Mouse (Mus musculus) bone marrow macrophage, adult 2 months (primary cell): ENCODE measurements at regions not wholly inside any gene's neighbourhood (a gene's known extent, or its start where the extent isn't known, plus 50 kb on each side); places are given as distances from the start of the nearest gene placed in this dataset.

Source experiments
- H3K27ac ChIP-seq: 2 replicates; pipeline ENCODE4 v1.5.1; 2012; ENCODE audit warnings: low read depth, low read length; ENCODE audit not compliant: insufficient read depth
- H3K4me1 ChIP-seq: 2 replicates; pipeline ENCODE4 v1.6.1; 2012; ENCODE audit warnings: low read length; ENCODE audit not compliant: control insufficient read depth, insufficient read depth
- H3K4me3 ChIP-seq: 2 replicates; pipeline ENCODE4 v1.5.1; 2012; ENCODE audit warnings: mild to moderate bottlenecking, low read length, moderate library complexity; ENCODE audit not compliant: insufficient read depth
- CTCF ChIP-seq: IDR thresholded peaks from 2 replicates; pipeline ENCODE4 v1.5.1; 2012; ENCODE audit warnings: low read depth, mild to moderate bottlenecking, low read length, moderate library complexity
- POLR2A ChIP-seq: IDR thresholded peaks from 2 replicates; pipeline ENCODE4 v1.6.1; 2012; ENCODE audit warnings: mild to moderate bottlenecking, low read depth, low read length, borderline replicate concordance

DNA sequence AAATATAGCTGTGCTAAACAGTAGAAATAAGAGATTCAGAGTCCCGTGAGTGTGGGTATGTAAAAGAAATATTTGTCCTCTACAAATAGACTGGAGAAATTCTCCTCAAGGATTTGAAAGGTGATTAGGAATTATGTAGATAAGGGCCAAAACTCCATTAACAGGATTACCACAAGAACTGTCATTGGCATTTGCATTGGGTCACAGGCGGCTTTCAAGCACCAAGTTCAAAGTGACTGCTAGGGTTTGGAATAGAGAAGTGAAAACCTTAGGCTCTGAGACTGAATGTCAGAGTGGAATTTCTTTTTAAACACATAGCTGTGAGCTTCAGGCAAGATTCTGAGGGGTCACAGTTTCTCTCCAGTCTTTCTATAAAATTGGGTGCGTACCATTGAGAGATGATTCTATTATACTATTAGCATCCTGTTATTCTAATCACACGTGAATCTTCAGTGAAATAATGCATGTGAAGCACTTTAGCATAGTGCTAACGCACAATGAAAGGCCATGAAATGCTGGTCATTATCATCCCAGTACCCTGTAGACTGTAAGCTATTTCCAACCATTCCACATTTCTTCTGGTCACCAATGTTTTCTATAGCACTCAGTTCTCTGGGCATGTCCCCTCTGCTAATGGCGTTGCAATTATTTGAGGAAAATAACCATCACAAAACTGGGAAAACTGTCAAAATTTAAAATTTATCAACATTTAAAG, 308.7 kb upstream of the C9orf72 start:
- no peak for TF ChIP-seq CTCF
- Histone ChIP-seq H3K4me3 (no peak overlapping the region), H3K27ac (no peak overlapping the region), H3K4me1 (no peaks in the 10 kb centered on the region)

DNA sequence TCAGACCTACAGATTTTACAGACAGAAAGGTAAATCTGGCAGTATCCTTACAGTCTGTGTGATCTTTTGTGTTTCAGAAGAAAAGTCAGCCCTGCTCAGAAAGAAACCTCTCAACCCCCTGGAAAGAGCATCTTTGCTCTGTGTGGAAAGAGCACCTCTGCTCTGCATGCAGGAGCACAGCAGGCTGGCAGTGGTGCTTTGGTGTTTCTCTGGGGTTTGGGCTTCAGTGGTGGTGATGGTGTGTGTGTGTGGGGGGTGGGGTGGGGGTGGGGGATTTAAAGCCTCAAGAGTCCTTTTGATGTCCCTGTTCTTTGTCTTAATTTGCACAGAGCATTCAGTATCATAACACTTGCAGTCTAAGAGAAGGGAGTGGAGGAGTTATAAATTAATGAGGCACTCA, 308.2 kb upstream of the C9orf72 start:
- Histone ChIP-seq H3K27ac (no peak overlapping the region), H3K4me3 (no peak overlapping the region), H3K4me1 (no peaks in the 10 kb centered on the region)
- no peak for TF ChIP-seq POLR2A
- no peak for TF ChIP-seq CTCF
